Mouse (Mus musculus) kidney, adult 11 months (tissue): ENCODE measurements at regions not wholly inside any gene's neighbourhood (a gene's known extent, or its start where the extent isn't known, plus 50 kb on each side); places are given as distances from the start of the nearest gene placed in this dataset.
A peak's percentile ranks its signal among the peaks of the same experiment; 100 is the strongest.
"Not testable (repeated sequence)": the region's sequence is repeated elsewhere in the genome, so short reads cannot be mapped to it uniquely, and the experiment has no call there.

Experiments
- DNase-seq: peaks from one replicate; pipeline ENCODE4 v3.0.0; 2022

DNA sequence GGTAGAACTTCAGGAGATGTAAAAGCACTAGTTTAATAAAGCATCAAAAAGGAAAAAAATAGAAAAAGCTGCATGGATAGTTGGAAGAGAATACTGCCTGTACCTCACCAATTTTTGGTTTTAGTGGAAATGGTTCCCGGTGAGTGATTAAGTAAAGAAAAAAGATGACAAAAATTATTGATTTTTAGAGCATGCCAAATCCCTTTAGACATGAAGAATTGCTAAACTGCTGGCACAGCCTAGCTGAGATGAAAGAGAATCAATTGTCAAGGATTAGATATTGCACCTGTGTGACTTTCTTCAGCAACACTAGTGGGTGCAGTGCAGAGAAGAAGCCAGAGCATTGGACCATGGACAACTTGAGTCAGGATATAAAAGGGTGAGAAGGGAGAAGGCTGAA is 348.7 kb upstream of the Cpeb2 start:
- DNase-seq, result no peak

GRCm38 (mm10) chr5:42891890-42892289 is 341.1 kb upstream of the Cpeb2 start:
- DNase-seq, result no peak

GRCm38 (mm10) chr5:42906136-42906535 is 326.8 kb upstream of the Cpeb2 start:
- DNase-seq, result no peak

DNA sequence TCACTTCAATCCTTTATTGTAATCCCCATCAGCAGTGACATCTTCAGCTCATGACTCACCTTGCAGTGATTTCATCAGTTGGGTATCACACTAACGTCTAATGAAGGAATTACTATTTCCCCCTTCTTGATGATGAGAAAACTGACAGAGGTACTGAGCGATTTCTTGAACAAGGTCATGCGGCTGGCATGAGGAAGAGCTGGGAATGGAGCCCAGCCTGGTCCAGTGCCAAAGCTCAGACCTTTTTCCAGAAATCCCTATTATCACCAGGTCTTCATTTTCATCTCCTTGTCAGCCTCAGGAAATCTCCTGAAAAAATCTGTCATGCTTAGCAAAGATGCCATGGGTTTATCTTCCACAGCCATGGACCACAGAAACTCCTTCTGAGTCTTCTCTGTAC is 313.6 kb upstream of the Cpeb2 start:
- no peak for DNase-seq

- DNase-seq, result no peak
Measured at GRCm38 (mm10) chr5:42932106-42932505, 300.9 kb upstream of the Cpeb2 start.

- no peak for DNase-seq
Measured at GRCm38 (mm10) chr5:42959296-42959862, 273.6 kb upstream of the Cpeb2 start.

DNA sequence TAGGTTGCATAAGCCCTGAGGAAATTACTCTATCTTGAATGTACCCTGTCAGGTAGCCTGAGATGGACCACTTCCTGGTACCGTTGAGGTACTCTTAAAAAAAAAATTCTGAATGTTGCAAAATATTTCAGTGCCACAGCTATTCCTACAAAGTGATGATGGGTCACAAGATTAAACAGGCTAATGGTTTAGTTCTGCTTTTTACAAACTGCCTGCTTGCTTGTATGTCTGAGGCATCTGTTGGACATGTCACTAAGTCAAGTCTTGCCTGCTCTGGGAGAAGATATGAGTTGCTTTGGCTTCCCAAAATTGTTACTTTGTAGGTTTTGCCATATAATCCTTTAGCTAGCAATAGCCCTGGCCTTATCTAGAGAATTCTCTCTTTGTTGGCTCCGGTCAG is 266.0 kb upstream of the Cpeb2 start:
- DNase-seq, result not testable (repeated sequence)

- no peak for DNase-seq
Measured at GRCm38 (mm10) chr5:42969209-42969608, 263.8 kb upstream of the Cpeb2 start.

- no peak for DNase-seq
Measured at GRCm38 (mm10) chr5:42969621-42970020, 263.3 kb upstream of the Cpeb2 start.

GRCm38 (mm10) chr5:42977108-42977507 is 255.9 kb upstream of the Cpeb2 start:
- DNase-seq, result no peak

- DNase-seq, result no peak
Measured at GRCm38 (mm10) chr5:42980946-42981650, 251.9 kb upstream of the Cpeb2 start.

DNA sequence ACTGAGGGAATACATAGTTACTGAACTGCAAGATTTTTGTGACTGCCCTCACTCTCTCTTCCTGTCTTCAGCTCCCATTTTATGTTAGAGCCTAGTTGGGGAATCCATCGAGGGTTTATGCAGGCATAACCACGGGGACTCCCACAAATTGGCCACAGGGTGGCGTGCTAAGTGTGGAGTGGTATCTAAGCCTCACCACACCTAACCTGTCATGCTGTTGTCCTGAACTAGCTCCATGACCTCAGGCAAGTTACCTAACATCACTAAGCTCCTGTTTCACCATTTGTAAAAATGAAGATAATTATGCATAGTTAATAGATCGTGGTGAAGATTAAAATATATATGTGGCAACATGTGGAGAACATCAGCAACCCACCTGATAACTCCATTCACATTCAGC is 246.8 kb upstream of the Cpeb2 start:
- DNase-seq, result no peak

DNA sequence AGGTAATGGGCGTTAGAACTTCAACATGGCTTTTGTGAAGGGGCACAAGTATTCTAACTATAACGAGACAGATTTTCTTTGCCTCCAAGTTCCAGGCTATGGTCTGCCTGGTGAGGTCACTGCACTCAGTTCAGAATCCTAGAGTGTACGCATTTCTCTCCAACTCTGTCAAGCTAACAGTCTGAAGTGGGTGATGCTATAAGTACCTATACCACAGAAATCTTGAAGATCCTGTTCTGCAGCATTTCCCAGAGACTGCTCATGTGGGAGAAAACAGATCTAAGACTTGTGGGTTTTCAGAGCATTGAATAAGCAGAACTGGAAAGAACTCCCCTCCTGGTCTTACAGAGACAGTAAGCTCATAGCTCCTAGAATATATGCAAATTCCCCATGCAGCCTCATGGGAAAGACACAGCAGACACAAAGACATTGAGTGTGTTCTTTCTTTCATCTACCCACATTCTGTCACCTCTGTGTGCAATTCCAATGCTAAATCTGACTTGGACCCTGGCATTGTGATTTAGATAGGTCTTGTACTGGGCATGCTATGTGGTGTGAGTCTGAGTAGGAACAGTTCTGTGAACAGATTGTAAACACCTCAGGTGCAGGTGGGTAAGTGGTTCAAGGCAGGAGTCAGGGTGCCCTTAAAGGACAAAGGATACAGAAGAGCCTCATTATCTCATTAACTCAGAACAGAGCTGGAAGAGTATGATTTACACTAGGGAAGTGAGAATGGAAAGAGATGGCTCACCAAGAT is 245.1 kb upstream of the Cpeb2 start:
- DNase-seq, result no peak

GRCm38 (mm10) chr5:42989287-42989686 is 243.7 kb upstream of the Cpeb2 start:
- DNase-seq, result no peak

GRCm38 (mm10) chr5:43024006-43024593 is 208.9 kb upstream of the Cpeb2 start:
- DNase-seq, result no peak

DNA sequence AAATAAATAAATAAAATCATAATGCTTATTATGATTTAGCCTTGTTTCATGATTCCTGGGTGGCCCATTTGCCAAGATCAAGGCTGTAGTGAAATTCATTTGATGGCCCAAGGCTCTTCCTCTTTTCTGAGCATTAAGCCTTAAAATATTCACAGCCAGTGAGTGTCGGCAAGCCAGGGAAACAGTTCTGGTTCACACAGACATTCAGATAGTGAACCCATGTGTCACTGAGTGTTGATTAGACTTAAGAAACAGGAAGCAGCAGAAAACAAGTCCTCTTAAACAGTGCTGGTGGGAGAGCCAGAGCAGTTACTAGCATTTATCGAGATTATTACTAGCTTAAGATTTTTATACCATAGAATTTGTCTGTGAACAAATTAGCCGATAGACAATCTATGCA is 201.7 kb upstream of the Cpeb2 start:
- no peak for DNase-seq

DNA sequence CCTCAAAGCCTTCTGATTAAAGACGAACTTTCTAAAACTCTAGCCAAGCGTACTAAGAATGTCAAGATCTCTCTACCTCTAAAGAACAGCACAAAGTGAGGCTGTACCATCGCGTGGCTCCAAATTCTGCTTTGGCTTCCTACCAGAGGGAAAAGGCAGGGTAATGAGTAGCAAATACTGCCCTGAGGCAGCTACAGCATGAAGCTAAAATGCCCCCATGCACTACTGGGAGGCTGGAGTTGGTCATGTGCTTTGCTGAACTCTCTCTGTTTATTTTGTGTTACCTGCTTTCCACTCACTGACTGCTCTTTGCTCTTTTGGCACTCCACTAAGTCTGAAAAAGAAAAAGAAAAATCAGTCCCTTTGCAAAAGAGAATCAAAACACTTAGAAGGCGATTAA is 201.1 kb upstream of the Cpeb2 start:
- peak; percentile 93 for DNase-seq

- DNase-seq, result no peak
Measured at GRCm38 (mm10) chr5:43034421-43034820, 198.5 kb upstream of the Cpeb2 start.

GRCm38 (mm10) chr5:43037592-43037991 is 195.4 kb upstream of the Cpeb2 start:
- DNase-seq, result peak; percentile 74

DNA sequence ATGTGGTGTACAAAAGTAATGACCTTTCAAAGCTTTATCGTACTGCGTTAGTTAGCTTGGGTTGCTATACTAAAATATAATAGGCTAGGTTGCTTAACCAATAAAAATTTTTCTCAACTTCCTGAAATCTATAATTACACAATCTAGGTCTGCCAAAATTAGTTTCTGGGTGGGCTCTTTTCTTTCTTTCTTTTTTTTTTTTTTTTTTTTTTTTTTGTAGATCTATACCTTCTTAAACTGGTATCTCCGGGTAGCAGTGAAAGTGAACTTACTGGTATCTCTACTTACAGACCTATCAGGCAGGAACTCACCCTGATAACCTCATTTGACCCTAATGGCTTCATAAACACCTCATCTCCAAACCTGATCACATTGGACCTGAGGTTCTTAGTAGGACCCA is 193.4 kb upstream of the Cpeb2 start:
- no peak for DNase-seq

DNA sequence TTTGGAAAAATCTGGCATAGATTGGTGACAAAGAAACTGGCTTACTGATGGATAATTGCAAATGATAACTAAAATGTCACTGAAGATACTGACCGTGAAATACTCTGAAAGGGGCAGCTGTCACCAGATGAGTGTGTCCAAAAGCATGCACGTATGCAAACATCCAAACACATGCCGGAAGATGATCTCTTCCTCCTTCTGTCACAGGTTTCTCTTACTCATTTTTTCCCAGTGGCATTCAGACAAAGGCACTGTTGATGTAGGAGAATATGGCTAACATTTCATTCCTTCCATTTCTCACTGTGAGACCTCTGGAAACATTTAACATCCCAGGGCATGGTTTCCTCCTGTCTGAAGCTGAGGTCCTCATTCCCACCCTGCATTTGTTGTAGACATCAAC is 190.4 kb upstream of the Cpeb2 start:
- DNase-seq, result no peak

DNA sequence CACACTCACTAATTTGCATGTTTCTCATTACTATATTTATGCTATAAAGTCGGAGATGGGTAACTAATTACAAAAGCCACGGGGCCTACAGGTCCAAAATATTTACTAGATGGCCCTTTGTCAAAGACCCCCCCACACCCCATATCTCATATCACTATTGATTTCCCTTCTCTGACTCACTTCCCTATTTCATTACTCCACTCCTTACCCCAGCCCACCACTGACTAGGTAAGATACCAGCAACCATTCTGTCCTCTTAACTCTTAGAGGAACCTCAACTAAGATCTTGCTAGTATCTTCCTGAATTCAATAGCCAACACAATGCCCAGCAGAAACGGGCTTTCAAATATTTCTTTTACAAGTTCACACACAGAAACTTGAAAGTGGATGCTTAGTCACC is 187.1 kb upstream of the Cpeb2 start:
- no peak for DNase-seq

DNA sequence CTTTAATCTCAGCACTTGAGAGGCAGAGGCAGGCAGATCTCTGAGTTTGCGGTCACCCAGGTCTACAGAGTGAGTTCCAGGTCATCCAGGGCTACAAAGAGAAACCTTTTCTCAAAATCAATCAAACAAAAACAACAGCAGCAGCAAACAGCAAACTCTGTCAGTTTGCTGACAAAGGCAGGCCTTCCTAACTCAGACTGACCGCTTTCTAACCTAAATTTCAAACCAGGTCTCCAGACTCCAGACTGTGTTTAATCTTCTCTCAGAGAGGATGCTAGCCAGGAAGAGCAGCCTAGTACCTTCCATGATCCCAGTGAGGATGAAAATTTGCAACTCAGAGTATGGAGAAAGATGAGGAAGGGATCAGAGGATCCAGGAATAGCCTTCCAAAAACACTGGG is 185.7 kb upstream of the Cpeb2 start:
- DNase-seq, result no peak
